Mouse (Mus musculus): Measurements from ENCODE around the gene Sh3glb1. TPM values are rescaled to one million over a fixed set of nuclear protein-coding genes. Genes with fewer than 3 reads are reported as not detected.
"Not testable (repeated sequence)": the region's sequence is repeated elsewhere in the genome, so short reads cannot be mapped to it uniquely, and the experiment has no call there.

The Sh3glb1 gene
- polyA plus RNA-seq, 1 experiment from 2014 or later: 115 TPM

- WGBS: 84% methylated on average over 3 of the region's 3 CpGs
- H3K27me3 ChIP-seq; H3K4me3 ChIP-seq; ATAC-seq (ENCODE audit: low FRiP score); H3K4me2 ChIP-seq (replicated peaks); H3K9ac ChIP-seq; H3K36me3 ChIP-seq; H3K9me3 ChIP-seq (replicated peaks); H3K27ac ChIP-seq: not testable (repeated sequence)
- H3K4me1 ChIP-seq: peaks cover 18% of the 10 kb centered on the region
These were observed 2.4 kb upstream of the Sh3glb1 start for GRCm38 (mm10) chr3:144722566-144722965.

DNA sequence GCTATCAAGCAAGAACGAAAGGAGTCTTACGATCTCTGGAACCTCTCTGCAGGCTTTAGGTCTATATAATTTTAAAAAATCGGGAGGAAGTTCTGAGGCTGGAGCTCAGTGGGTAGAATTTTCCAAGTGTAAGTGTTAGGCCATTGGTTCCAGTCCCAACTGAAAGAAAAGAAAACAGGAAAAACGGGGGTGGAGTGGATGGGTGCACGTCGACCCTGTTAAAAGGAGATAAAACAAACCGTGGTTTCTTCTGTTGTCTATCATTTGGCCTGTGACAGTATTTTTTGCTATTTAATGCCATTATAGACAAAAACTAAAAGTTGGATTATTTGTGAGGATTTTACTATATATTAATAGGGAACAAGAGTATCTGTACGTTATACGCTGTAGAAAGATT is 1.7 kb upstream of the Sh3glb1 start:
- Histone ChIP-seq H3K9ac (no peak overlapping the region), H3K4me2 (replicated peaks) (no peak overlapping the region), H3K4me3 (no peak overlapping the region), H3K27ac (no peak overlapping the region), H3K9me3 (replicated peaks) (no peaks in the 10 kb centered on the region), H3K36me3 (no peaks in the 10 kb centered on the region), H3K27me3 (no peaks in the 10 kb centered on the region), H3K4me1 (peaks cover 19% of the 10 kb centered on the region)
- no peak for ATAC-seq (ENCODE audit: low FRiP score)
- WGBS: 91% methylated on average over 9 of the region's 9 CpGs

GRCm38 (mm10) chr3:144721077-144721859 is 1.1 kb upstream of the Sh3glb1 start:
- Histone ChIP-seq H3K36me3 (no peaks in the 10 kb centered on the region), H3K4me3 (peak overlapping the region; percentile 92; the same call in 1 of the 2 replicates), H3K9ac (0 out of 2 replicates have a peak overlapping the region, but pooled peaks have one; percentile 48), H3K27me3 (no peaks in the 10 kb centered on the region), H3K9me3 (replicated peaks) (no peaks in the 10 kb centered on the region), H3K27ac (no peak overlapping the region), H3K4me2 (replicated peaks) (peak overlapping the region; percentile 79), H3K4me1 (peaks cover 19% of the 10 kb centered on the region)
- 87% methylated on average over 10 of the region's 10 CpGs for WGBS
- peak; percentile 6; the same call in 1 of the 2 replicates for ATAC-seq (ENCODE audit: low FRiP score)

DNA sequence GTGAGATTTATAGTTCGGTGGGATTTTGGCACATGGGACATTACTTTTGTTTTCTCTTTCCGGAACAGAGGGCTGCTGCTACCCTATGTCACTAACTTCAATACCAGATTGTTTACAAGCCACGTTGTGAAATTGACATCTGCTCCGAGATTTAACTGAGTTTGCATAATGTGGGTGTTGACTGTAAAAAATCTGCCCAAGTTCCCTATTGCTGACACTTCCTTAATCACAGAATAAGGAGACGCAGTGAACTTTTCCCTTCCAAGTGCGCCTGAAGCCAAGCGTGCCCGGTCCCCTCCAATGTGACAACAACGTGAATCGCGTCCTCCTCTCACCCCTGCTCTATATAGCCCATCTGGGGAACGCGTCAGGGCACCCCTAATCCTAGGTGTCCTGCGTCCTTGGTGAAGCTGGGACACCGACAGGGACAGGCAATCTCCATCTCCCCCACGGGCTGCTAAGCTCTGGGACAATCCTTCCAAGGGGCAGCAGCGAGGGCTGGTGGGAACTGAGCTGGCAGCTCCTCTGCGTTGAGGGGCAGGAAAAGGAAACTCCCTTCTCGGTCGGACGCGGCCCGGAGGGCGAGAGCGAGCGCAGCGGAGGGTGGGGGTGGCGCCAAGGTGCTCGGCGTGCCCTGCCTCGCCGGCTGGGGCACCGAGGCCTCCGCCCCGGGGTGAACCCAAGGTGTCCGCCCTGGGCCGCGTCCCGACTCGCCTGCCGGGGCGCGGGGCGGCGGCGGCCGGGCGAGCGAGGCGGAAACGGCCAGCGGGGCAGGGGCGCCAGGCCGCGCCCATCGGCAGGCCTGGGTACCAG is 841 bp downstream of the Sh3glb1 start:
- under 1% methylated on average over 55 of the region's 56 CpGs for WGBS
- Histone ChIP-seq H3K27me3 (no peaks in the 10 kb centered on the region), H3K36me3 (no peaks in the 10 kb centered on the region), H3K4me2 (replicated peaks) (peak overlapping the region; percentile 79), H3K4me1 (peaks cover 25% of the 10 kb centered on the region), H3K27ac (peak overlapping the region; percentile 99), H3K9me3 (replicated peaks) (no peaks in the 10 kb centered on the region), H3K4me3 (peak overlapping the region; percentile 92), H3K9ac (peak overlapping the region; percentile 96)
- ATAC-seq (ENCODE audit: low FRiP score): peak; percentile 69

GRCm38 (mm10) chr3:144718706-144719087 is 1.4 kb downstream of the Sh3glb1 start:
- no peak for ATAC-seq (ENCODE audit: low FRiP score)
- peak overlapping the region; percentile 99; the same call in 1 of the 2 replicates for H3K27ac ChIP-seq
- peak overlapping the region; percentile 92 for H3K4me3 ChIP-seq
- WGBS: 17% methylated on average over 7 of the region's 7 CpGs
- peak overlapping the region; percentile 96 for H3K9ac ChIP-seq
- H3K9me3 ChIP-seq (replicated peaks): no peaks in the 10 kb centered on the region
- H3K4me1 ChIP-seq: peaks cover 25% of the 10 kb centered on the region
- no peaks in the 10 kb centered on the region for H3K27me3 ChIP-seq
- peak overlapping the region; percentile 79 for H3K4me2 ChIP-seq (replicated peaks)
- no peaks in the 10 kb centered on the region for H3K36me3 ChIP-seq

GRCm38 (mm10) chr3:144717835-144718234 is 2.3 kb downstream of the Sh3glb1 start:
- H3K4me3 ChIP-seq: no peak overlapping the region
- peaks cover 25% of the 10 kb centered on the region for H3K4me1 ChIP-seq
- no peaks in the 10 kb centered on the region for H3K27me3 ChIP-seq
- H3K4me2 ChIP-seq (replicated peaks): peak overlapping the region; percentile 31; the same call in 1 of the 2 replicates
- H3K27ac ChIP-seq: no peak overlapping the region
- H3K9me3 ChIP-seq (replicated peaks): no peaks in the 10 kb centered on the region
- ATAC-seq (ENCODE audit: low FRiP score): no peak
- whole genome bisulfite sequencing: 89% methylated on average over 6 of the region's 6 CpGs
- H3K9ac ChIP-seq: no peak overlapping the region
- no peaks in the 10 kb centered on the region for H3K36me3 ChIP-seq

DNA sequence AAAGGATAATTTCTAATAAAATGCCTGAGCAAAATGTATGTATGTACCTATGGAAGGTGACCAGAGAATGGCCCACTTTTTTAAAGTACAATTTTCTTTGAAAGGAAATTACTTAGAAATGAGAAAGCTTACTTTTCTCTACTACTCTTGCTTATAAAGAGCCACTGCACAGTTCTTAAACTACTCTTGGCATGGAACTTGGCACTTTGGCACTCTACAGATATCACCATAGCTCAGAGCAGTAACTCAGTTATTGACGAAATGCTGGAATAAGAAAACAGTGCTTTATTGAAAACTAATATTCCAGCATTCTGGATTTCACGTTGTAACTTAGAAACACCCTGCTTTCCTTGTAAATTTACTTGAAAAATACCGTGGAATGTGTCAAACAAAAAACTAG is 3.0 kb downstream of the Sh3glb1 start:
- 85% methylated on average over 3 of the region's 3 CpGs for WGBS
- peaks cover 4% of the 10 kb centered on the region; the same call in 1 of the 2 replicates for H3K36me3 ChIP-seq
- no peak for ATAC-seq (ENCODE audit: low FRiP score)
- H3K4me1 ChIP-seq: peaks cover 25% of the 10 kb centered on the region
- no peak overlapping the region for H3K4me2 ChIP-seq (replicated peaks)
- H3K27ac ChIP-seq: no peak overlapping the region
- H3K9ac ChIP-seq: no peak overlapping the region
- H3K4me3 ChIP-seq: no peak overlapping the region
- H3K27me3 ChIP-seq: no peaks in the 10 kb centered on the region
- no peaks in the 10 kb centered on the region for H3K9me3 ChIP-seq (replicated peaks)

GRCm38 (mm10) chr3:144715901-144716300 is 4.2 kb downstream of the Sh3glb1 start:
- Histone ChIP-seq H3K27ac (no peak overlapping the region), H3K4me2 (replicated peaks) (no peak overlapping the region), H3K9me3 (replicated peaks) (no peaks in the 10 kb centered on the region), H3K36me3 (peaks cover 15% of the 10 kb centered on the region), H3K9ac (no peak overlapping the region), H3K27me3 (no peaks in the 10 kb centered on the region), H3K4me3 (no peak overlapping the region), H3K4me1 (peaks cover 24% of the 10 kb centered on the region)
- no peak for ATAC-seq (ENCODE audit: low FRiP score)
- WGBS: 72% methylated on average over 9 of the region's 9 CpGs

- peaks cover 19% of the 10 kb centered on the region for H3K4me1 ChIP-seq
- H3K9me3 ChIP-seq (replicated peaks): no peaks in the 10 kb centered on the region
- no peak overlapping the region for H3K9ac ChIP-seq
- H3K36me3 ChIP-seq: peaks cover 16% of the 10 kb centered on the region
- no peaks in the 10 kb centered on the region for H3K27me3 ChIP-seq
- ATAC-seq (ENCODE audit: low FRiP score): no peak
- H3K27ac ChIP-seq: no peak overlapping the region
- H3K4me2 ChIP-seq (replicated peaks): no peak overlapping the region
- WGBS: 72% methylated on average over 7 of the region's 7 CpGs
- H3K4me3 ChIP-seq: no peak overlapping the region
These were observed 5.1 kb downstream of the Sh3glb1 start for GRCm38 (mm10) chr3:144715033-144715432.

DNA sequence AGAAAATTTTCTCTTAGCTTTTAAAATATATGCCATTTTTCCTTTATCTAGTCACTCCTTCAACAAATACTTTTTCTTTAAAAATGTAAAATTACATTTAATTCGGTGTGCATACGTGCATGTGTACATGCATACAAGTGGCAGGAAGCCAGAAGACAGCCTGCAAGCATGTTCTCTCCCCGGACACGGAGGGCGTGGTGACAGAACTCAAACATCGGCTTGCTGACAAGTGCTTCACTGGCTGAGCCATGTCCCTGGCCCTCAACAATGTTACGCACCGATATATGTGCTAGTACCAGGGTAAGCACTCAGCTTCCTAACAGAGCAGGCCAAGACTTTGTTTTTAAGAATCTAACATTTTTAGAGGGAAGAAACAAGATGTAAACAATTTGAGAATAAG is 5.5 kb downstream of the Sh3glb1 start:
- no peak overlapping the region for H3K4me3 ChIP-seq
- H3K4me2 ChIP-seq (replicated peaks): no peak overlapping the region
- no peak for ATAC-seq (ENCODE audit: low FRiP score)
- H3K9ac ChIP-seq: no peak overlapping the region
- H3K9me3 ChIP-seq (replicated peaks): no peaks in the 10 kb centered on the region
- no peaks in the 10 kb centered on the region for H3K27me3 ChIP-seq
- H3K36me3 ChIP-seq: peaks cover 16% of the 10 kb centered on the region
- H3K27ac ChIP-seq: no peak overlapping the region
- 90% methylated on average over 8 of the region's 8 CpGs for WGBS
- H3K4me1 ChIP-seq: peaks cover 19% of the 10 kb centered on the region

DNA sequence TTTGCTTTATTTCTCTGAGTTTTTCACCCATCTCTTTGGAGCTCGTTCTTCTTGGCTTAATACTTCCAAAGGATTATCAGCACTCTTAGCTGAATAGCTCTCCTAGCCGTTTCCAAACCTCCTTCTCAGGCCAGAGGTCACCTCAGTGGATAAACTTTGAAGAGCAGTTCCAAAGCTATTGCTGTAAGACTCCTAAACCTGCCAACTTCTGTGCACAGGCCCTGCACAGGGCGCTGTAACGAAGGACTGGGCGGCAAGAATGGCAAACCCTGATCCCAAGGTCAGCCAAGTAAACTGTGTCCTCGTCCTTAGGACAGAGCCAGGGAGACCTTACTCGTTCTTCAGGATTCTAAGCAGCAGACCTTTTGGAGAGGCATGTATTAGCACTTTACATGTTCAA is 6.0 kb downstream of the Sh3glb1 start:
- no peak overlapping the region for H3K4me3 ChIP-seq
- H3K4me2 ChIP-seq (replicated peaks): no peak overlapping the region
- peaks cover 19% of the 10 kb centered on the region for H3K4me1 ChIP-seq
- ATAC-seq (ENCODE audit: low FRiP score): no peak
- no peak overlapping the region; the same call in 1 of the 2 replicates for H3K27ac ChIP-seq
- whole genome bisulfite sequencing: 77% methylated on average over 7 of the region's 7 CpGs
- no peaks in the 10 kb centered on the region for H3K9me3 ChIP-seq (replicated peaks)
- no peak overlapping the region for H3K9ac ChIP-seq
- H3K36me3 ChIP-seq: peaks cover 18% of the 10 kb centered on the region
- no peaks in the 10 kb centered on the region for H3K27me3 ChIP-seq

GRCm38 (mm10) chr3:144711607-144712206 is 8.4 kb downstream of the Sh3glb1 start:
- WGBS: 72% methylated on average over 6 of the region's 6 CpGs
- Histone ChIP-seq H3K9me3 (replicated peaks) (no peaks in the 10 kb centered on the region), H3K27ac (no peak overlapping the region), H3K9ac (no peak overlapping the region), H3K4me3 (no peak overlapping the region), H3K4me1 (peaks cover 6% of the 10 kb centered on the region; the same call in 1 of the 2 replicates), H3K36me3 (peaks cover 27% of the 10 kb centered on the region), H3K27me3 (no peaks in the 10 kb centered on the region), H3K4me2 (replicated peaks) (no peak overlapping the region)
- peak; percentile 46; the same call in 1 of the 2 replicates for ATAC-seq (ENCODE audit: low FRiP score)
